26 mouse cellular contexts compared by ENCODE assay signal in genomic region chr1:51583871-51584270, GRCm38 (mm10).
DNase-seq lines count a peak whose midpoint lies in the region; ATAC-seq and TF ChIP-seq lines count a peak whose summit lies in the region.
"Had no signal": no experiment of that assay in that cellular context is flagged by ENCODE, and none has a peak within 500 bp of the region (broad histone marks: within the 10 kb centered on the region; RNA-seq: fewer than 3 reads in every experiment).

No protein-coding gene starts in this region.

- TF ChIP-seq CTCF in liver, postnatal 0 days (IDR thresholded peaks at IDR 0.05; ENCODE audit: low read depth), result no peak

- H3K4me3 ChIP-seq in heart, embryonic 12.5 days, result no peak overlapping the region
- H3K4me3 ChIP-seq in liver, postnatal 0 days (ENCODE audit: low read depth, low read length), result no peak overlapping the region
- H3K4me3 ChIP-seq: embryonic facial prominence, embryonic 13.5 days; forebrain, embryonic 10.5 days; forebrain, embryonic 15.5 days; heart, embryonic 10.5 days; hindbrain, embryonic 13.5 days; megakaryocyte, embryonic 14.5 days; midbrain, embryonic 13.5 days; neural tube, embryonic 13.5 days had no signal

- DNase-seq in heart, adult 11 months, result peak; percentile 30
- DNase-seq in thymus, postnatal 25 days, result peak; percentile 30
- DNase-seq in thymus, postnatal 4 days, result no peak
- no peak for DNase-seq in liver, postnatal 0 days
- DNase-seq in frontal cortex, adult 2 months (ENCODE audit: extremely low spot score in 1 of 2, low spot score in 1 of 2), result no peak
- DNase-seq in urinary bladder, adult 2 months (ENCODE audit: low spot score), result no peak
- DNase-seq: adrenal gland, postnatal 14 days; cerebellum, adult 11-12 months; cerebellum, adult 9-11 months; heart, postnatal 4 days; kidney, adult 11 months; kidney, postnatal 25 days; lung, postnatal 36 days; retina, postnatal 1 day; right cerebral cortex, postnatal 14 days had no signal

- no peak for ATAC-seq in heart, embryonic 12.5 days (ENCODE audit: insufficient number of reproducible peaks, low FRiP score)
- peak; percentile 49 for ATAC-seq in liver, postnatal 0 days
- ATAC-seq: forebrain, embryonic 15.5 days; midbrain, embryonic 13.5 days; Patski had no signal

- no peaks in the 10 kb centered on the region for H3K36me3 ChIP-seq in heart, embryonic 12.5 days
- H3K36me3 ChIP-seq in liver, postnatal 0 days (replicated peaks; ENCODE audit: insufficient read depth, low read length), result no peaks in the 10 kb centered on the region
- H3K36me3 ChIP-seq: embryonic facial prominence, embryonic 13.5 days; forebrain, embryonic 10.5 days; forebrain, embryonic 15.5 days; heart, embryonic 10.5 days; hindbrain, embryonic 13.5 days; midbrain, embryonic 13.5 days; neural tube, embryonic 13.5 days had no signal

- peak; percentile 83 for TF ChIP-seq EP300 in liver, postnatal 0 days (IDR thresholded peaks at IDR 0.05; ENCODE audit: low read depth)

- H3K4me1 ChIP-seq in heart, embryonic 12.5 days (replicated peaks), result no peaks in the 10 kb centered on the region; the same call in 1 of the 2 replicates
- H3K4me1 ChIP-seq in liver, postnatal 0 days (ENCODE audit: insufficient read depth), result peaks cover 19% of the 10 kb centered on the region
- H3K4me1 ChIP-seq: forebrain, embryonic 15.5 days; hindbrain, embryonic 13.5 days; neural tube, embryonic 13.5 days had no signal

- no peak overlapping the region for H3K9ac ChIP-seq in heart, embryonic 12.5 days
- no peak overlapping the region for H3K9ac ChIP-seq in liver, postnatal 0 days (replicated peaks)
- H3K9ac ChIP-seq: embryonic facial prominence, embryonic 13.5 days; forebrain, embryonic 15.5 days; hindbrain, embryonic 13.5 days; midbrain, embryonic 13.5 days; neural tube, embryonic 13.5 days had no signal

- WGBS in heart, embryonic 12.5 days, result 61% methylated on average over 4 of the region's 4 CpGs
- 45% methylated on average over 4 of the region's 4 CpGs for WGBS in liver, postnatal 0 days (ENCODE audit: insufficient replicate concordance)

- no peaks in the 10 kb centered on the region for H3K9me3 ChIP-seq in heart, embryonic 12.5 days (replicated peaks)
- H3K9me3 ChIP-seq in liver, postnatal 0 days (ENCODE audit: low read length), result no peaks in the 10 kb centered on the region
- H3K9me3 ChIP-seq: embryonic facial prominence, embryonic 13.5 days; forebrain, embryonic 10.5 days; forebrain, embryonic 15.5 days; heart, embryonic 10.5 days; hindbrain, embryonic 13.5 days; megakaryocyte, embryonic 14.5 days; midbrain, embryonic 13.5 days; neural tube, embryonic 13.5 days had no signal

- no peak overlapping the region for H3K4me2 ChIP-seq in heart, embryonic 12.5 days
- no peak overlapping the region for H3K4me2 ChIP-seq in liver, postnatal 0 days (ENCODE audit: low read depth, low read length)
- H3K4me2 ChIP-seq: embryonic facial prominence, embryonic 13.5 days; forebrain, embryonic 15.5 days; hindbrain, embryonic 13.5 days; midbrain, embryonic 13.5 days; neural tube, embryonic 13.5 days had no signal

- H3K27me3 ChIP-seq in heart, embryonic 12.5 days (replicated peaks), result no peaks in the 10 kb centered on the region
- H3K27me3 ChIP-seq in liver, postnatal 0 days (ENCODE audit: insufficient read depth, low read length), result no peaks in the 10 kb centered on the region
- H3K27me3 ChIP-seq: CH12.LX; embryonic facial prominence, embryonic 13.5 days; forebrain, embryonic 15.5 days; hindbrain, embryonic 13.5 days; megakaryocyte, embryonic 14.5 days; midbrain, embryonic 13.5 days; neural tube, embryonic 13.5 days; Patski had no signal

- no peak overlapping the region for H3K27ac ChIP-seq in heart, embryonic 12.5 days (ENCODE audit: poor library complexity, severe bottlenecking)
- H3K27ac ChIP-seq in liver, postnatal 0 days (ENCODE audit: low read depth), result no peak overlapping the region
- H3K27ac ChIP-seq: embryonic facial prominence, embryonic 13.5 days; forebrain, embryonic 10.5 days; forebrain, embryonic 15.5 days; heart, embryonic 10.5 days; hindbrain, embryonic 13.5 days; midbrain, embryonic 13.5 days; neural tube, embryonic 13.5 days had no signal

Comparison
In these comparisons a context has a peak if more than half of its experiments do, and no peak if none do; other contexts are left out.
1. DNase-seq: peak in heart, adult 11 months (single experiment) and thymus, postnatal 25 days (single experiment); none in thymus, postnatal 4 days (single experiment), liver, postnatal 0 days (single experiment), frontal cortex, adult 2 months (0 of 2) and urinary bladder, adult 2 months (single experiment).